Mouse (Mus musculus) midbrain, embryonic 11.5 days (tissue): Measurements from ENCODE around the gene Lamc2. TPM values are rescaled to one million over a fixed set of nuclear protein-coding genes. Genes with fewer than 3 reads are reported as not detected.

ENCODE experiments used
- ATAC-seq: fragments of 200-750 bp; cut with Nextera tagmentation; 2 replicates; pipeline ENCODE4 v1.8.0; 2017; ENCODE audit warnings: moderate TSS enrichment, moderate library complexity; ENCODE audit not compliant: low FRiP score
- DNase-seq: peaks from one replicate; pipeline ENCODE4 v3.0.0; 2015; ENCODE audit warnings: low spot score; ENCODE audit errors: missing footprints
- H3K27ac ChIP-seq: fragments of 300-500 bp; sonication (generic); 2 replicates; pipeline ENCODE4 v1.5.1; 2014; ENCODE audit warnings: low read depth, low read length
- H3K27me3 ChIP-seq: fragments of 300-500 bp; sonication (generic); 2 replicates; pipeline ENCODE4 v1.6.1; 2014; ENCODE audit warnings: mild to moderate bottlenecking, low read length, moderate library complexity, mixed read lengths; ENCODE audit not compliant: control insufficient read depth, insufficient read depth
- H3K36me3 ChIP-seq: fragments of 300-500 bp; sonication (generic); 2 replicates; pipeline ENCODE4 v1.6.1; 2014; ENCODE audit warnings: mild to moderate bottlenecking, low read length, moderate library complexity, mixed read lengths; ENCODE audit not compliant: control insufficient read depth, insufficient read depth
- H3K4me1 ChIP-seq: fragments of 300-500 bp; sonication (generic); 2 replicates; pipeline ENCODE4 v1.6.1; 2014; ENCODE audit warnings: low read length; ENCODE audit not compliant: control insufficient read depth, insufficient read depth
- H3K4me2 ChIP-seq: fragments of 300-500 bp; sonication (generic); 2 replicates; pipeline ENCODE4 v1.6.1; 2014; ENCODE audit warnings: mild to moderate bottlenecking, moderate library complexity
- H3K4me3 ChIP-seq: fragments of 300-500 bp; sonication (generic); 2 replicates; pipeline ENCODE4 v1.5.1; 2014; ENCODE audit warnings: low read depth, low read length
- H3K9ac ChIP-seq: fragments of 300-500 bp; sonication (generic); 2 replicates; pipeline ENCODE4 v1.6.1; 2014; ENCODE audit warnings: low read length
- H3K9me3 ChIP-seq: fragments of 300-500 bp; sonication (generic); 2 replicates; pipeline ENCODE4 v1.6.1; 2016; ENCODE audit warnings: low read length; ENCODE audit not compliant: control insufficient read depth
- WGBS: fragments of 180-500 bp; shearing (Covaris S2); extraction: QIAGEN DNeasy Blood & Tissue Kit; methylation state at CpG from one replicate; pipeline ENCODE4 v1.1.7; 2014; 5-methylcytosine and 5-hydroxymethylcytosine counted together
- polyA plus RNA-seq: library from polyadenylated mRNA; unstranded; fragments of >200 nt; fragmentation: Nextera tagmentation; extraction: Ambion mirVana; gene quantifications from 2 replicates; pipeline ENCODE4 v1.2.1, GENCODE M21; 2014

The Lamc2 gene
- polyA plus RNA-seq, 1 experiment from 2014 or later: 0.51 TPM

DNA sequence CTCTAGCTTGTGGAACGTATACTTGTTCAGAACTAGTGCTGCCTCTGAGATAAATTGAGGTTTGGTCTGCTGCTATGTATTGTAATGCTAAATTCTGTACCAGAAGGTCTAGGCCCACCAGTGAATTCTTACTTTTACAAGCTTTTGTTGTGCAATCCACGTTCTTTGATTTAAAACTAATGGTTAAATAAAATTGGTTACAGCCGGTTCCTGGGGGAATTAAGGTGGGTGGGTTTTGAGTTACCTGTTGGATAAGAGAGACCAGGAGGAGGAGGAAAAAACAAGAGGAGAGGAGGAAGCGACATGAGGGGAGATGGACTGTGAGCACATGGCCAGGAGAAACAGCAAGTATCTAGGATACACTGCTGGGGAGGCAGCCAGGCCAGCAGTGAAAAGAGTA, 30.3 kb upstream of the Lamc2 start:
- DNase-seq (no peak), ATAC-seq (no peak)
- Histone ChIP-seq H3K9me3 (no peaks in the 10 kb centered on the region), H3K27me3 (no peaks in the 10 kb centered on the region), H3K27ac (no peak overlapping the region), H3K4me3 (no peak overlapping the region), H3K4me2 (no peak overlapping the region), H3K9ac (no peak overlapping the region), H3K4me1 (peaks cover 2% of the 10 kb centered on the region; the same call in 1 of the 2 replicates), H3K36me3 (peaks cover 6% of the 10 kb centered on the region)
- 79% methylated on average over 4 of the region's 4 CpGs for WGBS

DNA sequence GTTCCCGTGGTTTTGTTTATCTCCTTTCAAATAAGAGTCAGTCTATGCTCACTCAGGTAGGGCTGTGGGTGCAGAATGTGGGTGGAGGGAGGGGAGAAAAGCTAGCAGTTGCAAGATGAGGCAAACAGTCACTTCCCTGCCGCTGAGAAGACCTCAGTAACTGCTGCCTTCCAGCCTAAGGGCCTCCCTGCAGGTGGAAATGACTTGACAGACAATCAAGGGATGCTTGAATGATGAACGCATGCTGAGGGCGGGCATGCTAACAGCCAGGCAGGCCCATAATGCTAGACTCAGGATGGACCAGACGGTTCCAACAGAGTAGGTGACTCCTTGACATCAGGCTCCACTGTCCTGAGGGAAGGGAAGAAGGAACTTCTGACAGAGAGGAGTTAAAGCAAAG, 29.4 kb upstream of the Lamc2 start:
- no peak for DNase-seq
- no peak for ATAC-seq
- WGBS: 79% methylated on average over 5 of the region's 5 CpGs
- no peak overlapping the region for H3K9ac ChIP-seq
- no peak overlapping the region for H3K4me2 ChIP-seq
- no peaks in the 10 kb centered on the region for H3K9me3 ChIP-seq
- H3K27ac ChIP-seq: no peak overlapping the region
- no peak overlapping the region for H3K4me3 ChIP-seq
- H3K4me1 ChIP-seq: peaks cover 2% of the 10 kb centered on the region; the same call in 1 of the 2 replicates
- H3K36me3 ChIP-seq: no peaks in the 10 kb centered on the region
- no peaks in the 10 kb centered on the region for H3K27me3 ChIP-seq

DNA sequence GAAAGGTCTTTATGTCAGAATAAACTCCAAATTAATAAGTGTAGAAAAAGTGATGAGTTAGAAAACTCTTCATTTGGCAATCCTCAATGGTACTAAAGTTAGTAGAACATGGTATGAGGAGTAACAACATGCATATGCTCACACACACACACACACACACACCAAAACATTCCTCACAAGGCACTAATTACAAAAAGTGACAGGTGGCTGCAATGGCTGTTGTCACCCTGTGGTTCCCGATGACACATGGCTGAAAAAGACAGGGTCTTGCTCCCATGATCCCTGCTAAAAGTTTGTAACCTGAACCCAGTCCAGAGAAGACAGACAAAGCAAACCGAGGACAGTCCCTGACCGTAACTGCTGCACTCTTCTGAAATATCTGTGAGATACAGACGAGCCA, 24.7 kb upstream of the Lamc2 start:
- Histone ChIP-seq H3K27me3 (no peaks in the 10 kb centered on the region), H3K4me3 (no peak overlapping the region), H3K4me1 (no peaks in the 10 kb centered on the region), H3K9me3 (no peaks in the 10 kb centered on the region), H3K27ac (no peak overlapping the region), H3K4me2 (no peak overlapping the region), H3K36me3 (no peaks in the 10 kb centered on the region), H3K9ac (no peak overlapping the region)
- DNase-seq (no peak), ATAC-seq (no peak)
- WGBS: 74% methylated on average over 4 of the region's 4 CpGs

DNA sequence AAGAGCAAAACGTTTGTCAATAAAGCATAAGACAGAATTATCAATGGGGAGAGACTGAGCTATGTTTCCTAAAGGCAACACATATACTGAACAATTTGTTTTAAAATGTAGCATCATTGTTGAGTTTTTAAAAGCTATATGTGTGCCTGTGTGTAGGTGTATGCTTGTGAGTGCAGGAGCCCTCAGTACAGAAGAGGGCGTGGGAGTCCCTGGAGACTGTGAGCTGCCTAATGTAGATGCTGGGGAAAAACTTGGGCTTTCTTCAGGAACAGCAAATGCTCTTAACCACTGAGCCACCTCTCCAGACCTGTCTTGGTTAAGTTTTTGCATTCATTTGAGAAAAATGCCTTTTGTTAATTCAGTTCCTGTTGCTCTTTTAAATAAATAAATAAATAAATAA, 24.0 kb upstream of the Lamc2 start:
- no peak for DNase-seq
- Histone ChIP-seq H3K9me3 (no peaks in the 10 kb centered on the region), H3K4me3 (no peak overlapping the region), H3K4me1 (no peaks in the 10 kb centered on the region), H3K36me3 (no peaks in the 10 kb centered on the region), H3K27ac (no peak overlapping the region), H3K9ac (no peak overlapping the region), H3K27me3 (no peaks in the 10 kb centered on the region), H3K4me2 (no peak overlapping the region)
- WGBS: 84% methylated on average over 2 of the region's 2 CpGs
- no peak for ATAC-seq

DNA sequence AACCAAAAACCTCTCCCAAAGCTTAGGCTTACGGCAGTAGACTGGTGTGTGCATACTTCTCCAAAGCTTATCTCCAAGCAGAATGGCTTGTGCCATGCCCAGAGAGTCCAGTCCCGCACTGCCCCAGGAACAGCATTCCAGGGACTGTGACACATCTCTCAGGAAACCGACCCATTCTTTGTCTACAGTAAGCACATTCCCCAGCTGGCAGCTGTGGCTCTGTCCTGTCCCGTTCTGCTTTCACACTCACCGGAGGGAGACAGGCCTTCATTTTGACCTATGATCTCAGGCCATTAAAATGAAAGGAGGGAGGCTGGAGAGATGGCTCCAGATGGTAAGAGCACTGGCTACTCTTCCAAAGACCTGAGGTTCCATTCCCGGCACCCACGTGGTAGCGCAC, 15.9 kb upstream of the Lamc2 start:
- H3K4me2 ChIP-seq: no peak overlapping the region
- no peaks in the 10 kb centered on the region for H3K9me3 ChIP-seq
- DNase-seq (peak; percentile 89), ATAC-seq (peak; percentile 87)
- H3K4me3 ChIP-seq: no peak overlapping the region
- no peaks in the 10 kb centered on the region for H3K27me3 ChIP-seq
- H3K36me3 ChIP-seq: no peaks in the 10 kb centered on the region
- peaks cover 13% of the 10 kb centered on the region for H3K4me1 ChIP-seq
- no peak overlapping the region; the same call in 1 of the 2 replicates for H3K27ac ChIP-seq
- no peak overlapping the region for H3K9ac ChIP-seq
- 30% methylated on average over 8 of the region's 8 CpGs for WGBS

DNA sequence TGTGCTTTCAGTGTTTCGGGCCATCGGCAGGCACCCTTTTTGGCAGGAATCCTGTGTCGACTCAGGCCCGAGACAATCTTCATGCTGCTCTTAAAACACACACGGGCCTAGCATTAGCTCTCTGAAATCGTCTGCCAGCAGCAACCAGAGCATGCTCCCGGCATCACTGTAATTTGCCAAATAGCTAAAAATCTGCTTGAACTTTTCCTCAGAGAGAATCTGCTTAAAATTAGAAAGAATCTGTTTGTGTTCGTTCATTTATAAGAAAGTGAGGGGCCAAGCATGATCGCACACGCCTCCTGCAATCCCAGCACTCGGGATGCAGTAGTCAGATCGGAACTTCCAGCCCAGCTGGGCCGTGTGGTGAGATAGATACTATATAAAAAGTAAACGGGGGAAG, 15.2 kb upstream of the Lamc2 start:
- DNase-seq: no peak
- Histone ChIP-seq H3K27me3 (no peaks in the 10 kb centered on the region), H3K9ac (no peak overlapping the region), H3K4me3 (no peak overlapping the region), H3K9me3 (no peaks in the 10 kb centered on the region), H3K4me1 (peaks cover 13% of the 10 kb centered on the region), H3K36me3 (no peaks in the 10 kb centered on the region), H3K27ac (no peak overlapping the region), H3K4me2 (no peak overlapping the region)
- WGBS: 42% methylated on average over 14 of the region's 14 CpGs
- ATAC-seq: no peak

DNA sequence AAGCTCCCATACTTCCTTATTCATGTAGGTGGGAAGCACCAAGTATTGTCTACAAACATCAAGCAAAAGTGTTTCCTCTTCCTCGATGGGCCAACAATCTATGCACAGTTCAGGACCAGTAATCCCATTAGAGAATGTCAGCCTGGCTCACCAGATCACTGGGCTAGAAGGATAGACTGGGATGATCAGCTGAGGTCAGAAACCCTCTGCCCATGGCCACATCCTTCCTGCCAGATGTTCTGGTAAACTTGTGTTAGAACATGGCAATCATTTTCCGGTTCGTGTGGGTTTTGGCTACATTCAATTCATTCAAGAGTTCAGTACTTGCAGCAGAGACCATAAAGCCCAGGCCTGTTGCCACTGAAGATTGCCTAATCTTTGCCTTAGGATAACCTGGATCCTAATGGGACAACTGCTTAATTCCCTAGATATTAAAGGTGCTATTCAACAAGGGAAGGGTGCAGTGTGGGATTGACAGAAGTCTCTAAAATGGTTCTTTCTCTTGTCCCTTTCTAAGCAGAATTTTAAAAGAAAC, 11.1 kb upstream of the Lamc2 start:
- H3K4me1 ChIP-seq: peaks cover 12% of the 10 kb centered on the region
- H3K4me2 ChIP-seq: no peak overlapping the region
- H3K9ac ChIP-seq: no peak overlapping the region
- H3K27me3 ChIP-seq: no peaks in the 10 kb centered on the region
- H3K4me3 ChIP-seq: no peak overlapping the region
- WGBS: 75% methylated on average over 3 of the region's 3 CpGs
- ATAC-seq (no peak), DNase-seq (peak; percentile 68)
- no peaks in the 10 kb centered on the region for H3K36me3 ChIP-seq
- H3K27ac ChIP-seq: no peak overlapping the region
- no peaks in the 10 kb centered on the region for H3K9me3 ChIP-seq

DNA sequence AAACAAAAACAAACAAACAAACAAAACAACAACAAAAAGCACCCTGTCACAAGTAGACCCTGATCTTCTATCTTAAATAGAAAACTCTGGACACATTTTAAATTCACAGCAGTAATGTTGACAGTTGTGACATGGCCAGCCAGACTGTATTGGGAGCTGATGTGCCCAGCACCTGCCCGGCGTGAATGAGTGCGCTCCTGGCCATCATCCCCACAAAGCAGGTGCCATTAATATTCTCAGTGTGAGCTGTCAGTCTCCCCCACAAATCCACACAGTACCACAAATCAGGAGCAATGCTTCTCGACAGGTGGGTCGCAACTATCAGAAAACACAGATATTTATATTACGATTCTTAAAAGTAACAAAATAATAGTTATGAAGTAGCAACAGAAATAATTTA, 6.7 kb upstream of the Lamc2 start:
- 90% methylated on average over 6 of the region's 6 CpGs for WGBS
- DNase-seq: no peak
- Histone ChIP-seq H3K4me3 (no peak overlapping the region), H3K4me1 (no peaks in the 10 kb centered on the region), H3K9ac (no peak overlapping the region), H3K27me3 (peaks cover 2% of the 10 kb centered on the region; the same call in 1 of the 2 replicates), H3K27ac (no peak overlapping the region), H3K4me2 (no peak overlapping the region), H3K36me3 (no peaks in the 10 kb centered on the region), H3K9me3 (no peaks in the 10 kb centered on the region)
- no peak for ATAC-seq

DNA sequence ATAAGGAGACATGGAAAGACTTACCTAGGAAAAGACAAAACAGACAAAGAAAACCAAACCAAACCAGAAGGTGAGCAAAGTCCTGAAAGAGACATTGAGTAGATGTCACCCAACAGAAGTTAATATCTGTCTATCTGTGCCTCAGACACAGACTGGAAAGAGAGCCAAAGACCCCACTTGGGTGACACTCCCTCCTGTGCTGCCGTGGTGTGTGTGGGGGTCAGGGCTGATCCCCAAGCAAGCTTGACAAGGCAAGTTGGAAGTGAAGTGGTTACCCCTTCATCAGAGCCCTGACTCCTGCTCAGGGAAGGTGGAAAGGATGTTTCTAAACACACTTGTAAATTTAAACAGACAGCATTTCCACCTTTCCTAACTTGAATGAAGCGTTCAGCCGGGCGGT, 6.1 kb upstream of the Lamc2 start:
- 71% methylated on average over 4 of the region's 4 CpGs for WGBS
- no peaks in the 10 kb centered on the region for H3K4me1 ChIP-seq
- ATAC-seq: peak; percentile 40; the same call in 1 of the 2 replicates
- no peak overlapping the region for H3K4me2 ChIP-seq
- no peak for DNase-seq
- no peak overlapping the region for H3K27ac ChIP-seq
- no peaks in the 10 kb centered on the region for H3K36me3 ChIP-seq
- H3K4me3 ChIP-seq: no peak overlapping the region
- H3K9me3 ChIP-seq: no peaks in the 10 kb centered on the region
- peaks cover 3% of the 10 kb centered on the region; the same call in 1 of the 2 replicates for H3K27me3 ChIP-seq
- no peak overlapping the region for H3K9ac ChIP-seq
